Mouse (Mus musculus) G1E (cell line): Measurements from ENCODE around the gene Piwil1. TPM values are rescaled to one million over a fixed set of nuclear protein-coding genes. Genes with fewer than 3 reads are reported as not detected.

Experiments
- ATAC-seq: 2 replicates; pipeline ENCODE4 v1.8.0; 2016; ENCODE audit warnings: mild to moderate bottlenecking; ENCODE audit not compliant: insufficient number of reproducible peaks, poor library complexity, low FRiP score, severe bottlenecking; ENCODE audit errors: extremely low read depth
- DNase-seq: peaks from one replicate; pipeline ENCODE4 v3.0.0; 2012; ENCODE audit warnings: low spot score
- H3K27me3 ChIP-seq: 2 replicates; pipeline ENCODE4 v1.6.1; 2012; ENCODE audit warnings: mild to moderate bottlenecking, low read length, inconsistent platforms; ENCODE audit not compliant: insufficient read depth
- H3K36me3 ChIP-seq: replicated peaks from 2 replicates; pipeline ENCODE3; 2012; ENCODE audit warnings: mild to moderate bottlenecking, inconsistent platforms
- H3K4me1 ChIP-seq: 2 replicates; pipeline ENCODE4 v1.6.1; 2012; ENCODE audit warnings: low read depth, low read length, inconsistent platforms, mixed read lengths; ENCODE audit not compliant: insufficient read depth
- H3K4me3 ChIP-seq: 2 replicates; pipeline ENCODE4 v1.5.1; 2012; ENCODE audit warnings: low read depth, mild to moderate bottlenecking, inconsistent platforms, low read length, moderate library complexity, mixed read lengths
- H3K9me3 ChIP-seq: replicated peaks from 2 replicates; pipeline ENCODE4 v1.6.1; 2012; ENCODE audit warnings: inconsistent platforms
- CTCF ChIP-seq: IDR thresholded peaks from 2 replicates; pipeline ENCODE4 v1.5.1; 2012; ENCODE audit warnings: low read depth, low read length, inconsistent platforms, mixed read lengths
- GATA1 ChIP-seq: IDR thresholded peaks from 2 replicates; pipeline ENCODE4 v1.6.1; 2012; ENCODE audit warnings: borderline replicate concordance, low read length, inconsistent platforms, mixed read lengths
- GATA2 ChIP-seq: IDR thresholded peaks from 2 replicates; pipeline ENCODE4 v1.6.1; 2012; ENCODE audit warnings: low read depth, low read length, inconsistent platforms, borderline replicate concordance
- POLR2AphosphoS5 ChIP-seq: IDR thresholded peaks from 2 replicates; pipeline ENCODE4 v1.6.1; 2012; ENCODE audit warnings: low read depth, low read length, inconsistent platforms; ENCODE audit not compliant: insufficient replicate concordance
- TAL1 ChIP-seq: conservative IDR thresholded peaks from 2 replicates; pipeline ENCODE4 v1.6.1; 2012; ENCODE audit warnings: low read depth, low read length, inconsistent platforms, mixed read lengths
- polyA plus RNA-seq: library from polyadenylated mRNA; stranded (reverse); fragments of >175 nt; gene quantifications from 2 replicates; pipeline ENCODE4 v1.2.3, GENCODE M21; 2012
- total RNA-seq, 2 experiments: library from RNA; stranded (forward) in 1 of 2; stranded (reverse) in 1 of 2; fragments of 200-1000 nt in 1 of 2; fragments of >200 nt in 1 of 2; fragmentation: Nextera tagmentation in 1 of 2; gene quantifications; 2 replicates each; pipeline ENCODE4 v1.2.3; 2014 to 2017

Piwil1 gene
- total and polyA plus RNA-seq, 3 experiments, result 0.05 TPM; not detected in 2

DNA sequence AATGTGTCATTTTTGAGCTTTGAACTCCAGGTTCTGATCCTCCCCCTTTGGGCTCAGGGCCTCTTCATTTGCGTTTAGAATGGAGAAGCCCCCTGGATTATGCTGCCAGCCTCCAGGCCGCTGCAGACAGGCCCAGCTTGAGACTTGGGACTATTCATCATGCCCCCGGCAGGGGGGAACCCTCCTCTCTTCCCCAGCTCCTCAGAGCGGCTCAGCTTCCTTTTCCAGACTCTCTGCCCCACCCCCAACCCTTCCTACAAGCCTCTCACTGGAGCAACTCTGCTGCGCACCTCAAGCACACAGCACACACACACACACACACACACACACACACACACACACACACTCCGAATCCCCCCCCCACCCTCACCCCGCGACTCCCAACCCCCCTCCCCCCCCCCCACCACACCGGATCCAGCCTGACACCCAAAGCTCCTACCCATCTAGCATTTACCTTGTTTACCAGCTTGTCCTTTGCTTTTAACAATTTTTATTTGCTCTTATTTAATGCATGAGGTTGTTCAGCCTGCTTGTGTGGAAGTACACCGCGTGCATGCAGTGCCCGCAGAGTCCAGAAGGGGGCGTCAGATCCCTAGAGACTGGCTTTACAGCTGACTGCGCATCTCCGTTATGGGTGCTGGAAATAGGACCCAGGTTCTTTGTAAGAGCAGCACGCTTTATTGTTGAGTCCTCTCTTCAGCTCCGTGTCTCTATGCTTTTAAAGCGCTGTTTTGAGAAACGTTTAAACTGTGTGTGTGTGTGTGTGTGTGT is 2.0 kb downstream of the Piwil1 start:
- Histone ChIP-seq H3K4me1 (no peaks in the 10 kb centered on the region), H3K4me3 (no peak overlapping the region), H3K9me3 (peaks cover 75% of the 10 kb centered on the region), H3K27me3 (no peaks in the 10 kb centered on the region), H3K36me3 (no peaks in the 10 kb centered on the region)
- TF ChIP-seq GATA2 (no peak), CTCF (no peak), GATA1 (no peak), POLR2AphosphoS5 (no peak), TAL1 (no peak)
- DNase-seq (no peak), ATAC-seq (no peak)

GRCm38 (mm10) chr5:128706467-128706866 is 4.1 kb downstream of the Piwil1 start:
- no peak for ATAC-seq
- Histone ChIP-seq H3K36me3 (no peaks in the 10 kb centered on the region), H3K4me3 (no peak overlapping the region), H3K9me3 (peaks cover 75% of the 10 kb centered on the region), H3K27me3 (no peaks in the 10 kb centered on the region), H3K4me1 (no peaks in the 10 kb centered on the region)
- no peak for DNase-seq
- TF ChIP-seq TAL1, result no peak
- TF ChIP-seq CTCF, result no peak
- no peak for TF ChIP-seq GATA1
- TF ChIP-seq GATA2, result no peak
- TF ChIP-seq POLR2AphosphoS5, result no peak

GRCm38 (mm10) chr5:128707271-128707670 is 4.9 kb downstream of the Piwil1 start:
- no peaks in the 10 kb centered on the region for H3K36me3 ChIP-seq
- H3K4me3 ChIP-seq, result no peak overlapping the region; the same call in 1 of the 2 replicates
- ATAC-seq (no peak), DNase-seq (no peak)
- peaks cover 80% of the 10 kb centered on the region for H3K9me3 ChIP-seq
- no peaks in the 10 kb centered on the region for H3K4me1 ChIP-seq
- TF ChIP-seq POLR2AphosphoS5, result no peak
- TF ChIP-seq GATA1, result no peak
- no peak for TF ChIP-seq CTCF
- no peak for TF ChIP-seq GATA2
- TF ChIP-seq TAL1, result no peak
- H3K27me3 ChIP-seq, result no peaks in the 10 kb centered on the region

DNA sequence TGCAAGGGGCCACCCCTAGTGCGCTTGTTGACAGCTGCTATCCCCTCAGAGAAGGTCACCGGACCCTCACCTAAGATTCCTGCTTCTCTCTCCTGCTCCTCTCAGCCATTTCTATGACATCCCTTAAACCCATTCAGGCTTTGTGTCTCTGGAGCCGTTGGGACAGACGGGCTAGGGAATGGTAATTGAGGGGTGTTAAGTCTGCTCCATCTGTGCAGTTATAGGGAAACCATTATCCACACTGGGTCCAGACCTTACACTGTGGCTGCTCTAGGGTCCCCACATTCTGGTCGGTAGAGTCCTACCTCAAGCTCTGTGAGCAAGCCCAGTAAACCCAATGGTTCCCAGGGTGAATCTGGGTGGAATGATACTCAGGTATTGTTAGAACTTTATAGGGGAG is 6.6 kb downstream of the Piwil1 start:
- Histone ChIP-seq H3K27me3 (no peaks in the 10 kb centered on the region), H3K4me1 (no peaks in the 10 kb centered on the region), H3K4me3 (no peak overlapping the region), H3K9me3 (peaks cover 83% of the 10 kb centered on the region), H3K36me3 (no peaks in the 10 kb centered on the region)
- TF ChIP-seq GATA2 (no peak), POLR2AphosphoS5 (no peak), TAL1 (no peak), CTCF (no peak), GATA1 (no peak)
- DNase-seq, result no peak
- no peak for ATAC-seq

GRCm38 (mm10) chr5:128710596-128710995 is 8.3 kb downstream of the Piwil1 start:
- Histone ChIP-seq H3K9me3 (peaks cover 85% of the 10 kb centered on the region), H3K4me3 (no peak overlapping the region; the same call in 1 of the 2 replicates), H3K36me3 (no peaks in the 10 kb centered on the region), H3K4me1 (no peaks in the 10 kb centered on the region), H3K27me3 (no peaks in the 10 kb centered on the region)
- TF ChIP-seq POLR2AphosphoS5 (no peak), GATA1 (no peak), TAL1 (no peak), GATA2 (no peak), CTCF (no peak)
- ATAC-seq, result no peak
- no peak for DNase-seq

- peaks cover 88% of the 10 kb centered on the region for H3K9me3 ChIP-seq
- DNase-seq, result no peak
- no peaks in the 10 kb centered on the region for H3K4me1 ChIP-seq
- no peak for ATAC-seq
- no peaks in the 10 kb centered on the region for H3K36me3 ChIP-seq
- TF ChIP-seq TAL1 (no peak), CTCF (no peak), GATA2 (no peak), GATA1 (no peak), POLR2AphosphoS5 (no peak)
- no peak overlapping the region for H3K4me3 ChIP-seq
- H3K27me3 ChIP-seq, result no peaks in the 10 kb centered on the region
These were observed 9.5 kb downstream of the Piwil1 start for GRCm38 (mm10) chr5:128711847-128712246.
